In genomic region chr9:105387403-105387802, GRCm38 (mm10) we compare ENCODE assay signal across 17 mouse cellular contexts. TPM values are rescaled to one million over a fixed set of nuclear protein-coding genes. Genes with fewer than 3 reads are reported as not detected.
DNase-seq lines count a peak whose midpoint lies in the region; TF ChIP-seq lines count a peak whose summit lies in the region.
"Had no signal": no experiment of that assay in that cellular context is flagged by ENCODE, and none has a peak within 500 bp of the region (broad histone marks: within the 10 kb centered on the region; RNA-seq: fewer than 3 reads in every experiment).

No protein-coding gene starts in this region.

- H3K27me3 ChIP-seq in CH12.LX (replicated peaks), result no peaks in the 10 kb centered on the region
- H3K27me3 ChIP-seq: Patski had no signal

- H3K4me2 ChIP-seq in CH12.LX (ENCODE audit: insufficient read depth, low read depth, poor library complexity, severe bottlenecking), result peak overlapping the region; percentile 17

- peak overlapping the region; percentile 86 for H3K27ac ChIP-seq in CH12.LX (ENCODE audit: insufficient read depth, low read depth)

- DNase-seq in CH12.LX (ENCODE audit: extremely low read depth), result no peak
- DNase-seq in gastrocnemius, postnatal 14 days, result no peak
- DNase-seq: adrenal gland, adult 2 months; adrenal gland, adult 8-10 months; adrenal gland, postnatal 10 days; adrenal gland, postnatal 14 days; adrenal gland, postnatal 25 days; adrenal gland, postnatal 36 days; B cell, adult 2 months; cerebellum, adult 11 months; cerebellum, adult 11-12 months; cerebellum, adult 18-20 months; cerebellum, adult 2 months; cerebellum, adult 8-10 months had no signal

- no peaks in the 10 kb centered on the region for H3K79me2 ChIP-seq in CH12.LX (replicated peaks; ENCODE audit: control insufficient read depth, extremely low read depth, insufficient read depth, poor library complexity, severe bottlenecking)

- peaks cover 28 to 49% of the 10 kb centered on the region in 2 experiments for H3K4me1 ChIP-seq in CH12.LX (ENCODE audit: control insufficient read depth in 1 of 2, insufficient read depth in 2 of 2)

- peak; percentile 59; the same call in 1 of the 2 replicates for TF ChIP-seq EP300 in CH12.LX (IDR thresholded peaks at IDR 0.05; ENCODE audit: low read length)

- no peak for TF ChIP-seq POLR2A in CH12.LX (IDR thresholded peaks at IDR 0.05; ENCODE audit: low read depth, low read length)

- H3K9ac ChIP-seq in CH12.LX (ENCODE audit: insufficient read depth, low read depth), result peak overlapping the region; percentile 8; the same call in 1 of the 2 replicates

- H3K4me3 ChIP-seq in CH12.LX (replicated peaks in 1 of 3; ENCODE audit: low read depth in 2 of 3, low read length in 2 of 3, poor library complexity in 1 of 3), result no peak overlapping the region

- no peak for TF ChIP-seq CTCF in CH12.LX (conservative IDR thresholded peaks at IDR 0.05 in 1 of 2, IDR thresholded peaks at IDR 0.05 in 1 of 2; ENCODE audit: low read depth in 2 of 2, low read length in 2 of 2)

- in situ Hi-C loops in CH12.LX (cut with MboI; ENCODE audit: low pct_ligation_motif_present, low pct_unique_long_range_greater_than_20kb, low sequenced_read_pairs), result loop anchor here (25.0 kb wide), 2 partner anchors 250 to 325 kb away; partner anchors contain the start of genes 1700080E11Rik, Mrpl3 and Nudt16

- H3K9me3 ChIP-seq in CH12.LX (replicated peaks; ENCODE audit: low read length), result no peaks in the 10 kb centered on the region
- H3K9me3 ChIP-seq: G1E had no signal

- intact Hi-C loops in gastrocnemius, postnatal 14 days (cut with DNase I; ENCODE audit: low total_unique reads), result loop anchor here (5.0 kb wide), 1 partner anchor 815 kb away; no protein-coding TSS in a partner anchor

- no peak for TF ChIP-seq RAD21 in CH12.LX (IDR thresholded peaks at IDR 0.05; ENCODE audit: low read depth, low read length)

- dilution Hi-C loops in CH12.LX (cut with MboI; ENCODE audit: extremely low pct_ligation_motif_present, extremely low pct_unique_long_range_greater_than_20kb, low sequenced_read_pairs), result no loop called here

- H3K36me3 ChIP-seq in CH12.LX (replicated peaks in 1 of 2; ENCODE audit: control insufficient read depth in 1 of 2, insufficient read depth in 1 of 2, low read length in 1 of 2), result no peaks in the 10 kb centered on the region
- H3K36me3 ChIP-seq: G1E had no signal

TF ChIP-seq in CH12.LX, 34 proteins besides CTCF, POLR2A, EP300 and RAD21:
- no peak for TF ChIP-seq GABPA (IDR thresholded peaks at IDR 0.05; ENCODE audit: insufficient replicate concordance, low read depth, low read length)
- TF ChIP-seq PAX5 (IDR thresholded peaks at IDR 0.05; ENCODE audit: low read length), result no peak
- TF ChIP-seq MEF2A (IDR thresholded peaks at IDR 0.05; ENCODE audit: borderline replicate concordance, low read depth, low read length), result peak; percentile 63; the same call in 1 of the 2 replicates
- no peak; the same call in 1 of the 2 replicates for TF ChIP-seq JUND (conservative IDR thresholded peaks at IDR 0.05; ENCODE audit: low read depth, low read length)
- TF ChIP-seq POLR2AphosphoS2 (IDR thresholded peaks at IDR 0.05; ENCODE audit: low read depth, low read length), result no peak
- TF ChIP-seq TBP (conservative IDR thresholded peaks at IDR 0.05; ENCODE audit: low read depth, low read length), result no peak
- TF ChIP-seq BHLHE40 (IDR thresholded peaks at IDR 0.05; ENCODE audit: low read depth, low read length), result peak; percentile 79
- no peak for TF ChIP-seq CHD1 (IDR thresholded peaks at IDR 0.05; ENCODE audit: low read depth, low read length)
- no peak for TF ChIP-seq KAT2A (IDR thresholded peaks at IDR 0.05; ENCODE audit: insufficient replicate concordance, low read length)
- no peak; the same call in 1 of the 2 replicates for TF ChIP-seq USF1 (IDR thresholded peaks at IDR 0.05; ENCODE audit: low read depth, low read length)
- TF ChIP-seq SMC3 (IDR thresholded peaks at IDR 0.05; ENCODE audit: low read depth, low read length), result no peak
- no peak for TF ChIP-seq ZMIZ1 (IDR thresholded peaks at IDR 0.05; ENCODE audit: low read depth, low read length)
- peak; percentile 50; the same call in 1 of the 2 replicates for TF ChIP-seq IRF4 (IDR thresholded peaks at IDR 0.05; ENCODE audit: low read depth, low read length)
- no peak for TF ChIP-seq TCF12 (IDR thresholded peaks at IDR 0.05; ENCODE audit: low read depth, low read length)
- TF ChIP-seq UBTF (IDR thresholded peaks at IDR 0.05; ENCODE audit: low read depth, low read length), result no peak
- no peak; the same call in 1 of the 2 replicates for TF ChIP-seq ZNF384 (IDR thresholded peaks at IDR 0.05; ENCODE audit: low read depth, low read length)
- TF ChIP-seq MAFK (IDR thresholded peaks at IDR 0.05; ENCODE audit: insufficient replicate concordance, low read length), result no peak
- TF ChIP-seq USF2 (conservative IDR thresholded peaks at IDR 0.05; ENCODE audit: low read depth, low read length), result peak; percentile 25; the same call in 1 of the 2 replicates
- no peak; the same call in 1 of the 2 replicates for TF ChIP-seq RCOR1 (conservative IDR thresholded peaks at IDR 0.05; ENCODE audit: low read depth, low read length)
- TF ChIP-seq MXI1 (IDR thresholded peaks at IDR 0.05; ENCODE audit: low read depth, low read length), result no peak
- peak; percentile 74; the same call in 1 of the 2 replicates for TF ChIP-seq MAX (IDR thresholded peaks at IDR 0.05; ENCODE audit: low read length)
- no peak for TF ChIP-seq SIN3A (IDR thresholded peaks at IDR 0.05; ENCODE audit: low read length)
- TF ChIP-seq MAZ (IDR thresholded peaks at IDR 0.05; ENCODE audit: low read depth, low read length), result no peak
- TF ChIP-seq JUN (IDR thresholded peaks at IDR 0.05; ENCODE audit: insufficient read depth, low read depth, low read length), result peak; percentile 31; the same call in 1 of the 2 replicates
- 0 out of 2 replicates have a peak, but pooled peaks have one; percentile 6 for TF ChIP-seq ELF1 (IDR thresholded peaks at IDR 0.05; ENCODE audit: low read depth, low read length)
- no peak for TF ChIP-seq NELFE (IDR thresholded peaks at IDR 0.05; ENCODE audit: low read depth, low read length)
- TF ChIP-seq ETS1 (conservative IDR thresholded peaks at IDR 0.05; ENCODE audit: low read depth, low read length), result peak; percentile 78
- no peak for TF ChIP-seq CHD2 (IDR thresholded peaks at IDR 0.05; ENCODE audit: low read length)
- no peak for TF ChIP-seq E2F4 (IDR thresholded peaks at IDR 0.05; ENCODE audit: insufficient replicate concordance, low read depth, low read length)
- TF ChIP-seq ZC3H11A (IDR thresholded peaks at IDR 0.05; ENCODE audit: low read depth, low read length), result no peak
- no peak for TF ChIP-seq HCFC1 (IDR thresholded peaks at IDR 0.05; ENCODE audit: low read depth, low read length)
- no peak for TF ChIP-seq NRF1 (IDR thresholded peaks at IDR 0.05; ENCODE audit: low read depth, low read length)
- no peak for TF ChIP-seq ZKSCAN1 (IDR thresholded peaks at IDR 0.05; ENCODE audit: borderline replicate concordance, low read depth, low read length)
- TF ChIP-seq MYC (IDR thresholded peaks at IDR 0.05; ENCODE audit: low read depth, low read length), result no peak

RNA-seq across cellular contexts. Expression of gene Aste1, which starts 7.8 kb away (rescaled TPM):
- total RNA-seq in CH12.LX (2012; rRNA removed) (8.9 and 10.2 TPM in 2 replicates), CH12.LX (2014; rRNA removed) (13.4 and 13.8 TPM in 2 replicates)
- polyA plus RNA-seq in CH12.LX (2012; ENCODE audit: insufficient read length, low read depth), result 12.4 and 13.9 TPM in 2 replicates
- 1 to 10 TPM; 2.6 to 2.8 TPM for total RNA-seq in gastrocnemius, postnatal 14 days (2021)

RNA-seq across cellular contexts. Expression of gene Nek11, which starts 7.9 kb away (rescaled TPM):
- total RNA-seq in CH12.LX (2012; rRNA removed) (0.13 and 0.17 TPM in 2 replicates), CH12.LX (2014; rRNA removed) (0.32 TPM in 1 of 2 replicates, not detected in the other)
- polyA plus RNA-seq in CH12.LX (2012; ENCODE audit: insufficient read length, low read depth), result 0.29 TPM in 1 of 2 replicates, not detected in the other
- total RNA-seq in gastrocnemius, postnatal 14 days (2021), result under 1 TPM in 1 of 2 experiments, not detected in 1; 0.24 TPM
- total RNA-seq: adrenal gland, postnatal 14 days; adrenal gland, postnatal 25 days; G1E; MEL had no signal
- polyA plus RNA-seq: adrenal gland, adult 2 months; G1E had no signal
